Mouse (Mus musculus) v-Abl transformed pro-B cells (cell line): Measurements from ENCODE around the gene Cage1.

Source experiments
- in situ Hi-C, 2 experiments: fragments of 400-800 bp; cut with MboI; formaldehyde crosslinking; loops; one replicate each; pipeline ENCODE4 v1.15.1; 2025; ENCODE audit not compliant: unreplicated experiment in 2 of 2

The Cage1 gene

DNA sequence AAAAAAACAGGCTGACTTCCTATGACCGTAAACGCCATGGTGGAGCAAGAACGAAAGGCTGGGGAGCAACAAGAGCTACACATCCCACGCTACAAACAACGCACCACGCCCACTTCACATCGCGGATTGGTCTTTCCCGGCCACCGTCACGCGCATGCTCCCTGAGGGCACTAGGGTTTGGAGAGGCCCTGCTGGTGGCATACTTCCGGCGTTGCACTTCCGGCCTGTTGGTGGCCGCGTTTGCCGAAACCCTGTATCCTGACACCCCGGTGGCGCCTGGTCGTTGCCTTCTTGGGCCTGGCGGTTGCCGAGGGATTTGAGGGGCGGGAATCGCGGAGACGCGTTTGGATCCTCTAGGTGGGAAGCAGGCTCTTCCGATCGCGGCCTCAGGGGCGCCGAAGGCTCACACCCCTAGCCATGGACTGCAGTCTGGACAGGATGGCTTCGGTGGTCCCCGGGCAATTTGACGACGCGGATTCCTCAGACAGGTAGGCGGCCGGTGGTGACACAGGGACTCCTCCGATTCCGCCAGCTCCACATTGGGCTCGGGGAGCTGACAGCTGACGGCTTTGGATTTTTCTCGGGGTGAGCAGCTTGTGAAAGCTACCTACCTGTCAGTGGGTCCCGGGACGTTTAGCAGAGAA is at the start of gene Cage1:
Gene Cage1, minus strand, starts transcription at position 26 of the 644 bp plus-strand sequence.
- in situ Hi-C loops: loop anchor here (5.0 to 10.0 kb wide), 3 partner anchors 45 to 582 kb away; partner anchors contain the start of gene Ssr1 (in 2 of the 2)

DNA sequence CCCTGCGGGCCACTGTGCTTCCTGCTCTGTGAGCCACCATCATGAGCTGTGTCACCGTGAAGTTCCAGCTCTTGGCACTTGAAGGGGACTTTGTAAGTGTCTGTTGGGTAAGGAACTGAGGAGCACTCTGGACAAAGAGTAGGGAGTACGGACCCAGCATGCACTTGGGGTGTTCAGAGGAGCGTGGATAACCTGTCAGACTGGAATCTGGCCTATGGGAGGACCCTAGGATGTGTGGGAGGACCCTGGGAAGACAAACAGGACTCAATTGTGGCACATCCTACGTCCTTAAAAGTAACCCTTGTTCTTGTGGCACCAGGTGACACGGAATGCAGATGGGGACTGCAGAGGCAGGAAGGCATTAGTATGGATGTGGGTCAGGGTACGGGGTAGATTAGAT is 44.3 kb upstream of the Cage1 start:
- in situ Hi-C loops: no loop called here

DNA sequence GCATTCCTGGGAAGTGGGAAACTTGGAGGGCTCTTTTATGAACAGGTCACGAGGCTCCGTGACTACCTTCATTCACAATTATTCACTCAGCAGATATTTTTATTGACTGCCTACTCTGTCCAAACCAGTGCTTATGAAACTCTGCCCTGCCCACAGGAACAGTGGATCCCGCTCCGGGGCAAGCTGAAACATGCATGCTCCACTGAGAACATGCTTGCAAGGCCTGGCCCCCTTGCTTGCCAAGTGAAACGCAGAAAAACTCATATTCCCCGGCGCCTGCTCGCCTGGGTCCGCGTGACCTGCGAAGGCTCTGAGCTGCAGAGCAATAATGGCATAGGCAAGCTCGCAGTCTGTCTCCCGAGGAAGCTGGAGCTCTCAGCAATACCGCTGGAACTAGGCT is 43.9 kb upstream of the Cage1 start:
- in situ Hi-C loops: no loop called here

DNA sequence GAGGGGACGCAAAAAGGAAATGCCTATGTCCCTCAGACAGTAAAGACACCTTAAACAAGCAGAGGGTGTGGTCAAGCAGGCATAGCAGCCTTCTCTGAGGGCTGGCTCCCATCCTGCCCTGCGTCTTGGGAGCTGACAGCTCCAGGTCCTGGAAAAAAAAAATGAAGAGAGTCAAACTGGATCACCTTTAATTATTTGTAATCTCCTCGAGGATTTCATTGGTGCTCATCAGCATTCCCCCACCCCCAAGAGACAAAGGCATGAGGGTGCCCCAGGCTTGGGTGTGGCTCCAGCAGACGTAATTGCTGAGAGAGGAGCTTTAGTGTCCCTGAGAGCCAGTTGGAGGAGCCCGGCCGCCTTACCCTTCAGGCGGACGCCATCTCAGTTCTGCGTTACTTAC is 43.1 kb upstream of the Cage1 start:
- in situ Hi-C loops: no loop called here

DNA sequence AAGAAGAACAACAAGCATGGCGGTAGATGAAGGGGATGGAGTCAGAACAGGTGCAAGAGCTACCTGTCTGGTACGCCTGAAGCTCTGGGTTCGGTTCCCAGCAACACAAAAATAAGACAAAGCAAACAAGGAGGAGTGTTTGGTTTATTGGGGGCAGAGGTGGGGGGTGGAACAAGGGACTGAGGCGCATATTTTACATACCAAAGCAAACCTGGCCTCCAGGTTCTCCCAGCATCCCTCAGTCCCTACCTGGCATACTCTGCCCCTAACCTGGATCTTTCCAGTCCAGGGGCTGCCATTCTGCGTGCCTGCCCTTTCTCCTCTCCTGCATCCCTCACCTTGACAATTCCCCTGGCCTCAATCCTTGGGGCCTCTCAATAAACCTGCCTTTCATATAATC is 42.5 kb upstream of the Cage1 start:
- in situ Hi-C loops: no loop called here

DNA sequence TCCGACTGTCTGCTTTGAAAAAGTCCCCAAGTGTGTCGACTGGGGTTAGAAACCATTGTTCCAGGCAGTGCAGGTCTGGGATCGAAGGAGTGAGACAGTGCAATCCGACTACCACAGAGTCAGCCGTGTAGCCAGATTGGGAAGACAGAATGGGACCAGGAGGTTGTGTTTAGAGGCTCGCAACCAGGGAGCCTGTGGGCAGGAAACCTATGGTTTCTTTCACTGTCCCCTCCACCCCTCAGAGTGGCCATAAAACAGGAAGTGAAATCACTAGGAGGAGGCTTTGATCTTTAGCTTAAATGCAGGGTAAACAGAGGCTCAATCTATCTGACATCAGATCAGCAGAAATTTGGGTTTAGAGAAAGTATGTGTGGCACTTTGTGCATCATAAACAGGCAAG is 42.0 kb upstream of the Cage1 start:
- in situ Hi-C loops: no loop called here

DNA sequence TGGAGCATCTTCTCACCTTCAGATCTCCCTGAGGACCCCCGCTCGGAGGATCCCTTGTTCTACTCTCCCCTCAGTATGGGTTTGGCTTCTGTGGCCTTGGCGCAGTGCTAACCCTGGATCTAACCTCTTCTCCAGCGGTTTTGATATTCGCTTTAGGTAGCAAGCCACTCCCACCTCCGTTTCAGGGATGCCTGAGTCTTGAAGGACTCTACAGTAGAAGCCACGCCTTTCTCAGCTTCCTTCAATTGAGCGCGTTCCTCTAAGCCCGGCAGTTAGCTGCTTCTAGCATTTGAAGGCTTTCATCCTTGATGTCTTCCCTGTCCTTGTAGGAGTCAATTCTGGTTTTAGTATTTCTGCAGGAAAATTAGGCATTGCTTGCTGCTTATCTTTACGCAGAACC is 40.2 kb upstream of the Cage1 start:
- in situ Hi-C loops: no loop called here

DNA sequence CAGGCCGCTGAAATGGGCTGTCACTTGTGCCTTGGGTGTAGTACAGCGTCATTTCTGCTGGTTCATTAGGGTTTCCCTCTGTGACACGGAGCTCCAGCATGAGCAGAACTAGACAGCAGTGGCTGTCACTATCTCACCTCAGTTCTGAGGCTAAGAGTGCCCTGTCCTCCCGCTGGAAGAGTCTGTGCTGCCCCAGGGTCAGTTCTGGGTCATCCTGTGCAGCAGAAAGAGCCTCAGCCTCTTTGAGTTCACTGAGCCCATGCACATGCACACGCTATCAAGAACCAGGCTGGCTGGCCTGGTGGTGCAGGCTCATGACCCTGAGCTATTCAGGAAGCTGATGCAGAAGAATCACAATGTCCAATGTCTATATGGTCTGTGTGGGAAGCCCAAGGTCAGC is 37.5 kb upstream of the Cage1 start:
- in situ Hi-C loops: loop anchor here (25.0 kb wide), 3 partner anchors 363 to 938 kb away; no protein-coding TSS in a partner anchor

DNA sequence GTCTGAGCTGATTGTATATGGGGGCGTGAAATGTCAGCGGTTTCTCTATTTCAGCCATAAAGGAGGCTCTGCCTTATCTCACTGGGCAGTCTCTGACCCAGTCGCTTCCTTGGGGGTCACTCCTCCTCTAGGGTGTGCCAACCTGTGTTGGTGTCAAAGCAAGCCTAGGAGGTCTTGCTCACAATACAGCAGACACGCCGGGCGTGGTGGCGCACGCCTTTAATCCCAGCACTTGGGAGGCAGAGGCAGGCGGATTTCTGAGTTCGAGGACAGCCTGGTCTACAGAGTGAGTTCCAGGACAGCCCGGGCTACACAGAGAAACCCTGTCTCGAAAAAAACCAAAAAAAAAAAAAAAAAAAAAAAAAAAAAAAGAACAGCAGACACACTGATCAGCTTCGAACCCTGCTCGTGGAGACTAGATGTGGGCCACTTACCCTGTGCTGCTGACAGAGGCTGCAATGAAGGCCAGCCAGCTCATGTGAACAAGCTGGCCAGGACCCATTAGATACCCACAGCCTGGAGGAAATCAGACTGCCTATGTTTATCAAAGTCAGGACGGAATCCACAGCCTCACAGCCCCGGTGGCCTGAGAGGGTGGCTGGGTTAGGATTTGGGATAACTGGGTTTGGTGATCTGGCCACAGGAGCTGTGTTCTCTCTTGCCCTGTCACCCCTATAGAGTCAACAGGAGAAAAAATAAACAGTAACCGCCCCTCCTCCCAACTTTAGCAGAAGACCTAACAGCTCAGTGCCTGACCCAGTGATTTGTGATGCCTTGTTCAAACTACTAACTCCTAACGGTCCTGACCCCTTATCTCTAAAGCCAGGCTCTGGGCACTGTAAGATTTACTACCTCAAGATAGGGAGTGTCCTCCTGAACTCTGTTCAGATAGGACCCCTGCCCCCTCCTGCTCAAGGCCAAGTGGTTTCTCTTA is 36.8 kb upstream of the Cage1 start:
- in situ Hi-C loops: loop anchor here (25.0 kb wide), 3 partner anchors 364 to 939 kb away; no protein-coding TSS in a partner anchor

DNA sequence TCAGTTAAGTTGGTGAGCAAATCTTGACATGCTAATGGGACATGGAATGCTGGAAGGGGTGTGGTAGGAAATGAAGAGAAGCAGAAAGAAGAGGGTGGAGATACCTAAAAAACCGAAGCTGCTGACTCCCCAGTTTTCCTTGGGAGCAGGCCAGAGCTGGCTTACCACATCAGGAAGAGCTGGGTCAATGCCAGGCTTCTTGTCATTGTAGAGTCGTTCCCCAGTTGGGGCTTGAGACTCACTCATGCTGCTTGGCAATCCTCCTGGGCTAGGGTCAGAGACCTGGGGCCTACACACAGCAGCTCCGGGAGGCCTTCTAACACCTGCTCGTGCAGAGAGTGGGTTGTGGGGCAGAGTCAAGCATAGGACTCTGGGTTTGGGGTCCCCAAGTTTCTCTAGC is 34.1 kb upstream of the Cage1 start:
- in situ Hi-C loops: loop anchor here (25.0 kb wide), 3 partner anchors 366 to 941 kb away; no protein-coding TSS in a partner anchor

DNA sequence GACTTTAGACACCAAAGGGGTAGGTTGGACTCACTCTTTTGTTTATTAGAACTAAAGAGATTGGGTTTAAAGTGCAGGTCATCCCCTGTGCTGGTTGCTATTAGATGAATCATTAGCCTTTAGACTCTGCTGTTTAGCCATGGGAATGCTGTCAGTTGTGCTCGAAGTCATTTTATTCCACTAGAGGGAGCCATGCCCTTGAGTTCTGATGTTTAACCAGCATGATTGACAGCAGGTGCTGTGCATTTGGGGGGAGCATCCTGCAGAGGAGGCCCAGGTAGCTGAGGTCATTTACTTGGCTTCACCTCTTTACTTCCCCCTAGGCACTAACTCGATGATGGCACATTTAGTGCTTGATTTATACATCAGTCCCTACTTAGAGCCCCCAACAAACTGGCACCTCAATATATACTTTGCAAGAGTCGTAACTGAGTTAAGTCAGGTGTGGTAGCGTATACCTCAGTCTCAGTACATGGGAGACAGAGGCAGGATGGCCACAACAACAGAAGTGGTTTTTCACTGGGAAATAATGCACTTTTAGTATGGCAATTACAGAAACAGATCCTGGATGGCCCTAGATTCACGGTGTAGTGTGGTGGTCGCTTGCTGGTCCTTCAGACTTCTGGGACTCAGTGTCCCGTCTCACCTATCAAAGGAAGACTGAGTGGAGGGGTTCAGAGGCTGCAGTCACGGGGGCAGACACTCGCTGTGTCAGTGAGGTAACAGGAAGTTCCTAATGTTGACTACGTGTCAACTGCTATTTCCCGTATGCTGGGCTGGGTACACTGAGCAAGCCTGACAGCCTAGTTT is 28.2 kb upstream of the Cage1 start:
- in situ Hi-C loops: loop anchor here (5.0 to 25.0 kb wide), 5 partner anchors 372 to 947 kb away; no protein-coding TSS in a partner anchor

DNA sequence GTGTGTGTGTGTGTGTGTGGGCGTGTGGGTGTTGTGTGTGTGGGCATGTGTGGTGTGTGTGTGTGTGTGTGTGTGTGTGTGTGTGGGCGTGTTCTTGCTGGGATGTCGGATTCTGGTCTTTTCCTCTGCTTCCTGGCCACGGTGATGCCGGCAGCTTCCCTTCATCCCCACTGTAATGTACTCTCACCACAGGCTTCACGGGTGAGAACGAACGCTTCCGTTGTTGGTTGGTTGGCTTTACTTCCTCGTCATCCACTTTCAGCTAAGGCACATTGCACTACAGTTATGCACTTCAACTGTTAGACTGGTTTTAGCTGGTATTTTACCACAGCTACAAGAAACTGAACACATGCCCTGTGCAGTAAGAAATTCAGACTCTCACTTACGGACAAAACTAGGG is 25.8 kb upstream of the Cage1 start:
- in situ Hi-C loops: loop anchor here (5.0 to 25.0 kb wide), 5 partner anchors 375 to 950 kb away; no protein-coding TSS in a partner anchor

DNA sequence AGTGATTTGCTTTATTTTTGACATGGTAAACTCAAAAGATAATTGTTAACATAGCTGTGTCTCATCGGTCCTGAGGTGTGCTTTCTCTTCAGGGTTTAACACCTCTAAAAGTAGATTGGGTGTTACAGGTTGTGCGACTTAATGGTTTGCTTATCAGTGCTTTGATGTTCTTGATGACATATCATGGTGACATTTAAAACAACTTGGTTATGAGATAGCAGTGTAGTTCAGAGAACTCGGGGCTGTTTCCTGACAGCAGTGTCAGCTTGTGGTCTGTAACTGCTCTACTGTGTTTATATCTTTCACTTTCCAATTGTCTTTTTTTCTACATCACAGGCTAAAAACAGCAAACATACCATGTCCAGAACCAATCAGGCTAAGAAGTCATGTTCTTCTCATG is 13.0 kb upstream of the Cage1 start:
- in situ Hi-C loops: loop anchor here (25.0 kb wide), 3 partner anchors 387 to 962 kb away; no protein-coding TSS in a partner anchor

DNA sequence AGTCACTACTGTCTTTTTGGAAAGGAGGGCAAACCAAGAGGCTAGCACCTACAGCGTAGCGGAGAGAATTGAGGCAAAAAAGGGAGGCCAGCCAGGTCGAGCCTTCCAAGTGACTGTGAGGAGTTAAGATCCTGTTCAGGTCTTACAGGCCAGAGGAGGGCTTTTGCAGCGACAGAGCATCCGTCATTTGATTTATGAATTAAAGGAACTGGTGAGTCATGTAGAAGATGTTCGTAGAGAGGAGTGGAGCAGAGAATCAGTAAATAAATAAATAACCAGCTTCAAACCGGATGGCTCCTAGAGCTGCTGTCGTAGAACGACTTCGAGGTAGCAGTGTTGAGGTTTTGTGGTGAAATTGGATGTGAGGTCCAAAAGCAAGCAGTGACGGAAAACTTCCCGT is 942 bp upstream of the Cage1 start:
- in situ Hi-C loops: loop anchor here (5.0 to 10.0 kb wide), 3 partner anchors 46 to 583 kb away; partner anchors contain the start of gene Ssr1 (in 2 of the 2)

DNA sequence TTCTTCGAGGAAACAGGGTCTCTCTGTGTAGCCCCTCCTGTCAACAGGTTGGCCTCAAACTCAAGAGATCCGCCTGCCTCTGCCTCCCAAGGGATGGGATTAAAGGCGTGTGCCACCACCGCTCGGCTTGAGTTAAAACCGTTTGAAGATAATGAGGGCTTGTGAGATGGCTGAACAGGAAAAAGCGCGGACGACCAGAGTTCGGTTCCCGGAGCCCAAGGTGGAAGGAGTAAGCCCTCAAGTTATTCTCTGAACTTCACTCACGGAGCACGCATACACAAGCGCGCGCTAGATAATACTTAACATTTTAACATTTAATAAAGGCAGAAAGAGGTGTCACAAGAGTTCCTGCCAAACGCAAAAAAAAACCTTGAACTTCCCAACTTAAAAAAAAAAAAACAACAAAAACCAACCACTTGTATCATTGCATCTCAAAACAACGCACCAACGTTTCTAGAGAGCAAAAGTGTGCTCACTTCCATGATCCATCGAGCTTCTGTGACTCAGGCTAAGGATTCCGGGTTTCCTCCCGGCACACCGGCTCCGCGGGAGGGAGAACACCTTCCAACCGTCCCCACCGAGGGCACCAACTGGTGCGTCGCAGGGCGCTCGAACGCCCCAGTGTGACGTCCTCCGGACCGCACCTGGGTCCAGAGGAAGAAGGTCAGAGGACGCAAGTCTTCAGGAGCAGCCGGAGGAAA is 376 bp downstream of the Cage1 start, which contains the start of gene Riok1:
Gene Riok1, plus strand, starts transcription at position 653 of the 701 bp plus-strand sequence.
- in situ Hi-C loops: loop anchor here (5.0 to 10.0 kb wide), 3 partner anchors 44 to 582 kb away; partner anchors contain the start of gene Ssr1 (in 2 of the 2)

DNA sequence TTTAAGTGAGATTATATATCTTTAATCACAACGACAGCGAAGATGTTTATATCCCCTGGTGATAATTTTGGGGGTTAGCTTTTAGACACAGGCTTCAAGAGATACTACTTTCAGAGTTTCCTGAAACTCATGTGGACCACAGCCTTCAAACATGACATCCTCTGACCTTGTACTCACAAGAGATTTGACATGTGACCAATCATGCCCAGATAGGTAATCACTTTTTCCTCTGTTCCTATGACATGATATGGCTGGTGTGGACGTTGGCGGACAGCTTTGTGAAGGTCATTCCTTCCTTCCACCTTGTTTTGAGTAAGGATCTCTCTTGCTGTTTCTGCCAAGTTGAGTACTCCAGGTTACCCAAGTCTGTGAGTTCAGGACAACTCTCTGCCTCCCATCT is 8.5 kb downstream of the Cage1 start:
- in situ Hi-C loops: no loop called here

DNA sequence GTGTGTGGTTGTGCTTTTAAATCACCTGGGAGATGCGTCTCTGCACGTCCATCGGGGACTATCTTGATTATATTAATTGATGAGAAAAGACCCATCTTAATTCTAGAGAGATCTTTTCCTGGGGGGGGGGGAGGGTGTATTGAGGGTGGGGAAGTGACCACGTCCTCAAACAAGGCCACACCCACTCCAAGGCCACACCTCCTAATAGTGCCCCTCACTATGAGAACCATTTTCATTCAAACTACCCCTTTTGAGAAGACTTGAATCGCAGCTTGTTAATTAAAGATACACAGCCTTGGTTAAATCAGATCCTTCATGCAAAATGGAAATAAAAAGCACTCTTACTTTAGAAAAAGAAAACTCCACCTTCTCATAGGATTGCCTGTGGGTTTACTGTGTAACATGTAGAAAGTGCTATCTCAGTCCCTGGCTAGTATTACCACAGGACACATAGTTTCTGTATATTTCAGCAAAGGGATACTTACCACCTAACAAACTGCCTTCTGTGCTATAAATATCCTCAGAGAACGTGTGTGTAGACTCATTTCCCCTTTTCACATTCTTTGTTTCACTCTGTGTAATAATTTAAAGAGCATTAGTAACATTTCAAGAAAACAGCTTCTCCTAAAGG is 9.1 kb downstream of the Cage1 start:
- in situ Hi-C loops: no loop called here

DNA sequence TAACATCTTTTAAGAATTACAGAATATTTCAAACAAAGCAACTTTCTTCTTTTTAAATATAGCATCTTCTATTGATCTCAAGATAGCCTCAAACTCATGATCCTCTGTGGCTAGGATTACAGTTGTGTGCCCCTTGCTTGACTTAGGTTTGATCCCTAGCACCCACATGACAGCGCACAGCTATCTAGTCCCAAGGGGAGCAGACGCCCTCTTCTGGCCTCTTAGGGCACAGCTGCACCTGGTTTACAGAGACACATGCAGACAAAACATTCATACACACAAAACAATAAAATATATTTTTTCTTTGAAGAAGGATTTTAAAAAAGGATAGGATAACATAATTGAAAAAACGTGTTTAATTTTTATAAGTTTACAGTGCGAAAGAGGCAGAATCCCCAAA is 11.0 kb downstream of the Cage1 start:
- in situ Hi-C loops: no loop called here

DNA sequence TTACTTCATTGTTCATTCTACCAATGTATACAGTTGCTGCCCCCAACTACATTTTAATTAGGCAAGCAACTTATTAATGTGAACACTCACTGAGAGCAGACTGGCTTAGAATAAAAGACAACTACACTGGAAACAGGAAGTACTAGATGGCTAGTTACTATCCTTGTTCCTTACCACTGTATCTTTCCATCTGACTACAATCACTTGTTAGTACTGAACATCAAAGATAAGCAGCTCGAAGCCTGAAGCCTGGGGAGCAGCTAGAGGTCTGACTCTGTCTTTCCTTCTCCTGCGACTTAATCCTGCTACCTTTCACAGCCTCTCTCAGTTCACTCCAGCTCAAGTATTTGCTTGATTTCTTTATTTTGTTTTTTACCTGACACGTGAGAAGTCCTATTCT is 18.1 kb downstream of the Cage1 start:
- in situ Hi-C loops: no loop called here
